9 mouse cellular contexts compared by ENCODE assay signal in genomic region chr14:115092952-115093351, GRCm38 (mm10). TPM values are rescaled to one million over a fixed set of nuclear protein-coding genes. Genes with fewer than 3 reads are reported as not detected.
DNase-seq lines count a peak whose midpoint lies in the region; ATAC-seq and TF ChIP-seq lines count a peak whose summit lies in the region.
"Had no signal": no experiment of that assay in that cellular context is flagged by ENCODE, and none has a peak within 500 bp of the region (broad histone marks: within the 10 kb centered on the region; RNA-seq: fewer than 3 reads in every experiment).

No protein-coding gene starts in this region.

- DNase-seq in kidney, postnatal 0 days (ENCODE audit: low spot score), result no peak
- no peak for DNase-seq in kidney, adult 18-20 months
- no peak for DNase-seq in midbrain, postnatal 0 days (ENCODE audit: low spot score)
- DNase-seq in adrenal gland, postnatal 25 days, result no peak
- DNase-seq in embryo, embryonic 11 days, result no peak
- DNase-seq: gastrocnemius, postnatal 10 days had no signal

- WGBS in kidney, postnatal 0 days, result 33% methylated on average over 6 of the region's 6 CpGs
- 18% methylated on average over 6 of the region's 6 CpGs for WGBS in intestine, embryonic 15.5 days
- WGBS in midbrain, postnatal 0 days, result 31% methylated on average over 6 of the region's 6 CpGs

- peak overlapping the region; percentile 61 for H3K9ac ChIP-seq in kidney, postnatal 0 days (ENCODE audit: low read depth, low read length)
- no peak overlapping the region for H3K9ac ChIP-seq in intestine, embryonic 15.5 days
- no peak overlapping the region; the same call in 1 of the 2 replicates for H3K9ac ChIP-seq in midbrain, postnatal 0 days (replicated peaks; ENCODE audit: low read length, poor library complexity, severe bottlenecking)

- H3K36me3 ChIP-seq in kidney, postnatal 0 days (ENCODE audit: insufficient read depth, low read length), result no peaks in the 10 kb centered on the region
- H3K36me3 ChIP-seq in intestine, embryonic 15.5 days, result no peaks in the 10 kb centered on the region
- H3K36me3 ChIP-seq in midbrain, postnatal 0 days (ENCODE audit: insufficient read depth, low read length), result no peaks in the 10 kb centered on the region

- no peaks in the 10 kb centered on the region for H3K4me1 ChIP-seq in kidney, postnatal 0 days (replicated peaks; ENCODE audit: insufficient read depth, low read length)
- H3K4me1 ChIP-seq in embryonic fibroblast, embryonic 13.5 days (ENCODE audit: control insufficient read depth, insufficient read depth, low read length), result no peaks in the 10 kb centered on the region
- peaks cover 5% of the 10 kb centered on the region; the same call in 1 of the 2 replicates for H3K4me1 ChIP-seq in intestine, embryonic 15.5 days (replicated peaks)
- H3K4me1 ChIP-seq in midbrain, postnatal 0 days (ENCODE audit: insufficient read depth, low read length), result peaks cover 3% of the 10 kb centered on the region; the same call in 1 of the 2 replicates

- ATAC-seq in kidney, postnatal 0 days (replicated peaks; ENCODE audit: low FRiP score, low read depth), result no peak
- ATAC-seq in intestine, embryonic 15.5 days, result no peak
- ATAC-seq in midbrain, postnatal 0 days (ENCODE audit: low FRiP score), result no peak
- no peak for ATAC-seq in monocyte, adult 5-6 weeks (replicated peaks; ENCODE audit: insufficient number of reproducible peaks, low FRiP score, low TSS enrichment, poor library complexity, severe bottlenecking)

- peak overlapping the region; percentile 69 for H3K4me3 ChIP-seq in kidney, postnatal 0 days (replicated peaks; ENCODE audit: low read depth, low read length)
- H3K4me3 ChIP-seq in embryonic fibroblast, embryonic 13.5 days (ENCODE audit: insufficient read depth, low read length), result 0 out of 2 replicates have a peak overlapping the region, but pooled peaks have one; percentile 49
- H3K4me3 ChIP-seq in intestine, embryonic 15.5 days (replicated peaks), result peak overlapping the region; percentile 68
- peak overlapping the region; percentile 57 for H3K4me3 ChIP-seq in midbrain, postnatal 0 days (ENCODE audit: low read depth, low read length)

- H3K9me3 ChIP-seq in kidney, postnatal 0 days (replicated peaks; ENCODE audit: low read length), result no peaks in the 10 kb centered on the region
- no peaks in the 10 kb centered on the region for H3K9me3 ChIP-seq in intestine, embryonic 15.5 days
- no peaks in the 10 kb centered on the region for H3K9me3 ChIP-seq in midbrain, postnatal 0 days (ENCODE audit: low read length)

- no peak for TF ChIP-seq CTCF in kidney, postnatal 0 days (IDR thresholded peaks at IDR 0.05; ENCODE audit: low read depth)
- TF ChIP-seq CTCF in embryonic fibroblast, embryonic 13.5 days (IDR thresholded peaks at IDR 0.05; ENCODE audit: borderline replicate concordance, insufficient read depth, low read length), result no peak
- no peak for TF ChIP-seq CTCF in midbrain, postnatal 0 days (IDR thresholded peaks at IDR 0.05)

- H3K27ac ChIP-seq in kidney, postnatal 0 days, result no peak overlapping the region
- no peak overlapping the region for H3K27ac ChIP-seq in embryonic fibroblast, embryonic 13.5 days (ENCODE audit: insufficient read depth, low read length)
- no peak overlapping the region for H3K27ac ChIP-seq in intestine, embryonic 15.5 days
- no peak overlapping the region for H3K27ac ChIP-seq in midbrain, postnatal 0 days (ENCODE audit: low read depth, low read length)

- peak overlapping the region; percentile 91 for H3K4me2 ChIP-seq in kidney, postnatal 0 days (ENCODE audit: low read length)
- H3K4me2 ChIP-seq in intestine, embryonic 15.5 days (replicated peaks), result peak overlapping the region; percentile 93
- peak overlapping the region; percentile 89 for H3K4me2 ChIP-seq in midbrain, postnatal 0 days (ENCODE audit: low read depth, low read length, poor library complexity, severe bottlenecking)

- H3K27me3 ChIP-seq in kidney, postnatal 0 days (ENCODE audit: insufficient read depth, low read length), result no peaks in the 10 kb centered on the region
- peaks cover 24% of the 10 kb centered on the region for H3K27me3 ChIP-seq in intestine, embryonic 15.5 days (replicated peaks)
- peaks cover 3% of the 10 kb centered on the region; the same call in 1 of the 2 replicates for H3K27me3 ChIP-seq in midbrain, postnatal 0 days (ENCODE audit: insufficient read depth, low read length)

- no peak for TF ChIP-seq POLR2A in embryonic fibroblast, embryonic 13.5 days (IDR thresholded peaks at IDR 0.05; ENCODE audit: low read depth, low read length)

RNA-seq across cellular contexts. Expression of gene Gpc5, which starts 0.9 kb away (rescaled TPM):
- 18.5 and 19.8 TPM in 2 replicates for polyA plus RNA-seq in kidney, postnatal 0 days (2015; fragmentation: Nextera tagmentation; extraction: Ambion mirVana)
- not detected in 2 replicates for polyA plus RNA-seq in embryonic fibroblast, embryonic 13.5 days (2011; ENCODE audit: insufficient read length, low read depth, missing spikeins)
- polyA plus RNA-seq in intestine, embryonic 15.5 days (2015; fragmentation: Nextera tagmentation; extraction: Ambion mirVana), result 0.15 and 0.18 TPM in 2 replicates
- 23.0 and 23.9 TPM in 2 replicates for total RNA-seq in midbrain, postnatal 0 days (2014; rRNA removed)
- polyA plus RNA-seq in midbrain, postnatal 0 days (2015; fragmentation: Nextera tagmentation; extraction: Ambion mirVana), result 13.8 and 14.3 TPM in 2 replicates
- total RNA-seq in adrenal gland, postnatal 25 days (2021), result 4.8 and 5.1 TPM in 2 replicates
- not detected in 3 replicates for total RNA-seq in monocyte, adult 5-6 weeks (2017)

Comparison
In these comparisons a context has a peak if more than half of its experiments do, and no peak if none do; other contexts are left out.
1. RNA of gene Gpc5, which starts 0.9 kb away (polyA plus RNA-seq): 18.5 to 19.8 TPM in kidney, postnatal 0 days and 13.8 to 14.3 TPM in midbrain, postnatal 0 days; 0.15 to 0.18 TPM in intestine, embryonic 15.5 days and not detected in embryonic fibroblast, embryonic 13.5 days; every median in the first group is over 10 times any median in the second.
2. Peak in every context shown above with its lines, with median percentiles within 50 percentile points of each other: H3K4me2 ChIP-seq and H3K4me3 ChIP-seq.